Mouse (Mus musculus): ENCODE data around the gene Gucd1. TPM values are rescaled to one million over a fixed set of nuclear protein-coding genes. Genes with fewer than 3 reads are reported as not detected.

Gucd1 gene
- total RNA-seq, 4 experiments from 2014 or later = 34.0 to 37.2 (median 36.1) TPM

Other genes with a start within 250 kb of the Gucd1 start
- gene Adora2a, start 201.1 kb downstream of the Gucd1 start, total RNA-seq (2022) = 1 to 10 TPM; 5.8 to 9.3 (median 7.0) TPM
- 1 to 10 TPM in 1 of 4 experiments, under 1 TPM in 3; 0.53 to 1.0 (median 0.63) TPM for gene Upb1, start 116.9 kb downstream of the Gucd1 start, total RNA-seq (2022)
- gene Snrpd3, start 421 bp downstream of the Gucd1 start, total RNA-seq (2022) = 10 to 100 TPM; 64.0 to 72.6 (median 68.3) TPM
- 1 to 10 TPM in 2 of 4 experiments, under 1 TPM in 2; 0.79 to 1.6 (median 0.97) TPM for gene Lrrc75b, start 42.4 kb upstream of the Gucd1 start, total RNA-seq (2022)
- gene Ggt1, start 43.6 kb upstream of the Gucd1 start, total RNA-seq (2022) = not detected
- gene Ggt5, start 71.4 kb upstream of the Gucd1 start, total RNA-seq (2022) = 1 to 10 TPM; 3.4 to 4.9 (median 4.9) TPM
- 1 to 10 TPM in 3 of 4 experiments, under 1 TPM in 1; 0.98 to 2.2 (median 1.7) TPM for gene Susd2, start 126.0 kb upstream of the Gucd1 start, total RNA-seq (2022)
- gene Cabin1, start 246.4 kb upstream of the Gucd1 start, total RNA-seq (2022) = 10 to 100 TPM; 15.5 to 22.0 (median 20.8) TPM

All from heart, adult 8-10 months (tissue).